Mouse (Mus musculus): ENCODE results near the gene Ptprt.

GRCm38 (mm10) chr2:161806287-161807007, 854.5 kb downstream of the Ptprt start:
- TF ChIP-seq CTCF (IDR thresholded peaks at IDR 0.05; ENCODE audit: low read depth, low read length) (no peak), POLR2A (IDR thresholded peaks at IDR 0.05; ENCODE audit: borderline replicate concordance, low read depth, low read length) (no peak)
